Mouse (Mus musculus) layer of hippocampus, postnatal 10 days (tissue): Measurements from ENCODE around the gene Nomo1. TPM values are rescaled to one million over a fixed set of nuclear protein-coding genes. Genes with fewer than 3 reads are reported as not detected.

Experiments
- DNase-seq, 2 experiments: peaks; one replicate each; pipeline ENCODE4 v3.0.0; 2021; ENCODE audit warnings: low spot score in 2 of 2
- total RNA-seq, 2 experiments: library from RNA; stranded (reverse); gene quantifications; 2 replicates each; pipeline ENCODE4 v1.2.3; 2021

Gene Nomo1
- total RNA-seq, 2 experiments from 2014 or later, result 109 to 113 TPM

DNA sequence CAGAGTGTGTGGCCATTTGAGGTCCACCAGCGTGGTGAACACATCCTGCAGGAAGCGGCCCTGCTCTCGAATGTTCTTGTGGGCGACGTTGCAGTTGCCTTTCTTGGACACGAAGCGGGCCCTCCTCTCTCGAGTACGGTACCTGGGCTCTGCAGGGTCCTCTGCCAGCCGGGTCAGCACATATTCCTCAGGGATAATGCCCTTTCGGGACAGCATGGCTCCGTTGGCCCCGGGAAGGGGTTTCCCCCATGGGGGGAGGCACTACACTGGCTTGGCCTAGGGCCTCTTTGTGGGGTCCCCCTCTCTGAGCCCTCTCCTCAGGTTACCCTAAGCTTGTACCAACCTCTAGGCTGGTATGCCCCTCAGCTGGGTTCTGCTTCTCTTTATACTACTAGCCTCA lies 66.2 kb downstream of the Nomo1 start:
- DNase-seq, result peak in 1 of 2 experiments; percentile 28

DNA sequence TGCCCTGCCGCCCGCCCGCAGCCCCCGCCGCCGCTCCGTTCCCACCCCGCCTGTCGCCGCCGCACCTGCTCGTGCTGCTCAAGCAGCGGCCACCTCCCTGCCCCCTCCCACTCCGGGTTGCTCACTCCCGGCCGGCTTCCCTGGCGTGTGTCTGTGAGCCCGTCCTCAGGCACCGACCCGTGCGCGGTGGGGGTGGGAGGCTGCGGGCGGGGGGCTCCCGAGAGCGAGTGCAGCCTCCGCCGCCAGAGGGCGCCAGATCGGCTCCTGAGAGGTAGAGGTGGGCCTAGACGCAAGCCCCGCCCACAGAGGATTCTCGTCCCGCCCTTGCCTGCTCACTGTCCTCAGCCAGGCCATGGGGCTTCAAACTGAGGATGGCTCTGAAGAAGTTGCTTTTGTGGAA lies 67.1 kb downstream of the Nomo1 start, which contains the start of gene Kcnj11:
TSS of gene Kcnj11 (minus strand) at position 202 of the 400 bp plus-strand sequence.
- DNase-seq, result peak; percentile 86 to 90

DNA sequence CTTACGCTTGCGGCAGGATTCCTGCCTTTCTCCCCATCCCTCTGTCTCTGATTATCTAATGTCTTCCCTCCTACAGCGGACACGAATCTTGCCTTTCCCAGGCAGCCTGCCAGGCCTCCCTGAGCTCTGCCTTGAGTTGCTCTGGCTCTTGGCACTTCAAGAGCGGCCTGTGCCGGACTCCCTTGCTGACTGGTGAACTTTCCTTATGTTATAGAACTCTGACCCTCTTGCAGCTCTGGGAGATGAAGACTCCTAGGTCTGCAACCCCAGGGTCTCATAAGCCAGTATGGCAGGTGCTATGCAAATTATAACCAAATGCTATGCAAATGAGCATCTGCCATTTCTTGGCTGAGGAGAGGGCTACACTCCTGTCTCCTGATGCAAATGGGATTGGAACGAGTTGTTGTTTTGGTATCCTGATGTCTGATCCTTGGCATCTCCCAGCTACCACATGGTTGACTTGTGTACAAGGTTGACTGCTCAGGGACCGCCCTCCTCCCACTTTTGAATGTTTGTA lies 69.6 kb downstream of the Nomo1 start:
- peak; percentile 56 to 65 for DNase-seq

DNA sequence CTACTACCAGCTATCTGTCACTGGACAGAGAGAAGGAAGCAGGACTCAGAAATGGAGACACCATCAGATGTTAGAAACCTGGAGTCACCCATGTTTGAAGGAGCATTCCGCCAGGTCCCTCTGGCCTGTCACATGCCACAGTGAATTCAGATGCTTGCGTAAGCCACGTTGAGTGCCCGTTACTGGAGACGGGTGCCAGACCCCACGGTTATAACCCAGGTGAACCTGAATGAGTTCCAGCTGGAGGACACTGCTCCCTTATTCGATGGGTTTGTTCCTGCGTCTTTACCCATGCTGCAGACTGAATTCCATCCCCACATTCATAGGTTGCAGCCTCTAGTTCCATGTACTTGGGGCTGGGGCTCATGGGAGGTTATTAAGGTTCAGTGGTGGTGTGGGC lies 70.3 kb downstream of the Nomo1 start:
- DNase-seq, result no peak

DNA sequence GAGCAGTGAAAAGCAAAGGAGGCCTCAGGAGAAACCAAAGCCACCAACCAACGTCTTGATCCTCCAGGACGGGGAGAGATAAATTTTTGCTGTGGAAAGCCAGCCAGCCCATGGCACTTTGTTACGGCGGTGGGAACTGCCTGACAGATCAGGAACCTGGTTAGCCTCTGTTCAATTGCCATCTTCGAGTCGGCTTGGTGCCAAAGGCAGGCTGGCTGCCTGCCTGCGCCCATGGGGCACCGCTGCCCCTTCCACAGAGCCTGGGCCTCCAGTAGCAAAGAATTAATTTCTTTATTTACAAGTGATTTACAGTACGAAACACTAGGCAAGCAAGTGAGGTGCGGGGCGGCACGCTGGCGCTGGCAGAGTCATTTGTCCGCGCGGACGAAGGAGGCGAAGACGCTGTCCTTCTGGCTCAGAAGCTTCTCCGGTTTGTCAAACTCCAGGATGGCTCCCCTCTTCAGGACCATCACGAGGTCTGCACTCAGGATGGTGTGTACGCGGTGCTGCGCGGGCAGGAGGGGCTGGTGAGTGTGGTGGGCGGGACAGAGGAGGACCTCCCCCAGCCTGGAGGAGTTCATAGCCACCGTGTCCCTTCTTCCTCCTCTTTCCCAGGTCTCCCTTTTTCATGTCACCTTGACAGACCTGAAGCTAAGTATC lies 70.9 kb downstream of the Nomo1 start:
- peak; percentile 63 to 64 for DNase-seq

DNA sequence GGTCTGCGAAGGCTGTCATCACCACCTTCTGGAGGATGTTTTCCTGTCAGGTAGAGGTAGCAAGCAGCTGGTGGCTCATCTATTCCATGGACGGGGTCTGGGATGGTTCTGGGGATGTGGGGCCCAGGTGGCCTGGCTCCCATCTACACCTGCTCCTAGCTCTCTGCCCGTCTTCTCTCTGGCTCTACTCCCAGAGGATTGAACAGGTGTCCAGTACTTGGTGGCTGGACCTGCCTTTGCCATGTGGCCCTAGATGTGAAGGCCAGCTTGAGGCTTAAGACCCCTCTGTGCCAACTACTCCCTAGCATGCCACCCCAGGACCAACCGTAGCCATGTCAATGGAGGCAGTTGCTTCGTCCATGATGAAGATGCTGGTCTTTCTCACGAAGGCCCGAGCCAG lies 72.0 kb downstream of the Nomo1 start:
- DNase-seq, result no peak

DNA sequence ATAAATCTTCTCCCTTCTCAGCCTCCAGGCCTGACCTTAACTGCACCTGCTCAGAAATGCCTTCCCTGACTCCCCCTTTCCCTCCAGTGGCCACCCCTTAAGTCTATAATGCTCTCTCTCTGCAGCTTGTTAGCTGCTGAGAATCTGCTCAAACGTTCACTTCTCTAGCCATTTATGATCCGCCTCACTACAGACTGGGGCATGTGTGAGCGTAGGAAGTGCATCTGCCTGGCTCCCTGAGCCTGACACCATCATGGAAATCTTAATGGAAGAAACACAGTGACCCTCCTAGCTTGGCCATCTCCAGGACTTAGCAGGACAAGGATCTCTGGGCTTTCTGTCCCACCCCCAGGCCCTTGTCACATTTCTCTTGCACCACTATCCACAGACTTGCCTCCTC lies 76.6 kb downstream of the Nomo1 start:
- DNase-seq, result no peak

DNA sequence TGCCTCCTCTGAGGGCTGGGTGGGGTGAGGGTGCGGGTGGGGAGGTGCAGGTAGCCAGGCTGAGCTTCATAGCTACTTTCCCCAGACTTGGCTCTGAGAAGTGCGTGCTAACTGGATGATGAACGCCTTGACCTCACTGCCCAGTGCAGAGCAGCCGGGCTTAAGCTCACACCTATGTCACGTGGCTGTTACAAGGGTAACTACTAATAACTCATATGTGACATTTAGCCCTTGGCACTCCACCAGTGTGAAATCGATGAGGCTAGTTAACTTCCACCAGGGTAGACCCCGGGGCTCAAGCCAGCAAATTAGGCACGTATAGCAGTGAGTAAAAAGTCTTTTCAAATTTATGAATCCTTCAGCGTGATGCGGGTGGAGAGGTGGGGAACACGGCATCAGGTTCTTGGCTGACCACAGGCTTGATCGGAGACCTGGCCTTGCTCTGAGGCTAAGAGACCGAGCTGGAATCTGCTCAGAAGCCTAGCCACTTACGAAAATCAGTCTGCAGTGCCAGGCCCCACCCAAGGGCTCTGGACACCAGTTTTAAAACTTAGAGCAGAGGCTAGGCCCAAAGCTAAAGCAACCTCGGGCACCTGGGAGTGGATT lies 77.8 kb downstream of the Nomo1 start:
- no peak for DNase-seq

DNA sequence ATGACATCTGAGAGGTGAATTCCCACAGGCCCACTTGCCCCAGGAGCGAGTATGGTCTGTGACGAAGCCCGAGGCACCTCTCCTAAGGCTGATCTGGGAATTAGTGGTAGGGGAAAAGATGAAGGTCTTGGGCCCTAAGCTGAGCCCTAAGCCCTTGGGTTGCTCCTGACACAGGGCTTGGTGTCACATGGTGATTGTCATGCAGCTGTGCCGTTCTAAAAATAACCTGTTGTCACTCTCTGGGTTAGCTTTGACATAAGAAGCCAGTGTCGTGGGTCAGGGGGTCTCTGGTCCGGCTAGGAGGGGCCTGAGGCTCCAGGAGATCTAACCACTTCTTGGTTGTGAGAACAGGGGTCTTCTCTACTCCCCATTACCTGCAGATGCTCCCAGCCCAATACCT lies 78.4 kb downstream of the Nomo1 start:
- no peak for DNase-seq

DNA sequence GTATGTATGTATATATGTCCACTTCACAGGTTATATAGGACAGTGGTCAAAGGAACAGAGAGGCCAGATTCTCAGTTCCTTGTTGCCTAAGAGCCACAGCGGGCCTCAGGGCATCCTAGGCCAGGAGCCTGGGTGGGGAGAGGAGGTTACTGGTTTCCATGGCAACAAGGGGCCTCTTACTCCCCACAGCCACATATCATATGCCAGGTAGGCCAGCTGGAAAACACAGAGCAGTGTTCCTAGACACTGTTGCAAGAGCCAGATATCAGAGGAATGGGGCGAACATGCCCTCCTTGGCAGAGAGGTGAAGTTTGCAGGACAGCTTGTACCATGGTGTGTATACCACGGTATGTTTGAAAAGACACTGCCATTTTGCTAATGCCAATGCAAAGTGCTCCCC lies 79.9 kb downstream of the Nomo1 start:
- DNase-seq, result no peak

DNA sequence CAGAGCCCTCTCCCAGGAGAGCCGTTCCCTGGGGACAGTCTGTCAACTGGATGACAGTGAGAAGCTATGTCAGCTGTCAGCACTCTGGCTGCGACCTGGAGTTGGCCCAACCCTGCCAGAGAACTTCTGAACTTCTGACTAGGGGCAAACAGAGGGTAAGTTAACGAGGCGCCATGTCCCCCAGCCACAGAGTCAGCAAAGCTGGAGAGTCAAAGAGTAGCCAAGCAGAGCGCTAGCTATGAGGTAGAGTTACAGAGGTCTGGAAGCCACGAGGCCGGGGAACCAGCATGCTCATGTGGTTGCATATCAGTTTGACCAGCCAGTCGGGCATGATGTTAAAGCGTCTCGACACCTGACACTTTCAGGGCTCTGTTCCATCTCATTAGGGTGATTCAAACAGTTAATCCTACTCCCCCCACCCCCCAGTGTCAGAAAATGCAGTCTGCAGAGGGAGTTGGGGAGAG lies 82.7 kb downstream of the Nomo1 start:
- no peak for DNase-seq

DNA sequence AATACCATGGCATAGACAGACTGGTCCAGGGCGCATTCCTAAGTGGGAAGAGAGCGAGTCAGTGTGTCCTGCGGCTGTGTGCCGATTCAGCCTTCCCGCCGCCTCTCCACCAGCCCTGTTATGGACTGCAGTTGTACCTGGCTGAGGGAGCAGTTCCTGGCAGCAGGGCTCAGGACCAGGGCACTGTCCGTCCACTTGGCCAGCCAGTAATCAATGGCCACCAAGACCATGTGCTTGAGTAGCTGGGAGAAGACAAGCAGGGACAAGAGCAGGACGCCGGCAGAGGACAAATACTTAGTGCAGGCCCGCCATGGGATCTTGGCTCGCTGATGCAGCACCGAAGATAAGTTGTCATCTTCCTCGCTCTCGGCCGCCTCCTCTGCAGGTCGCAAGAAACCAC lies 83.5 kb downstream of the Nomo1 start:
- no peak for DNase-seq

DNA sequence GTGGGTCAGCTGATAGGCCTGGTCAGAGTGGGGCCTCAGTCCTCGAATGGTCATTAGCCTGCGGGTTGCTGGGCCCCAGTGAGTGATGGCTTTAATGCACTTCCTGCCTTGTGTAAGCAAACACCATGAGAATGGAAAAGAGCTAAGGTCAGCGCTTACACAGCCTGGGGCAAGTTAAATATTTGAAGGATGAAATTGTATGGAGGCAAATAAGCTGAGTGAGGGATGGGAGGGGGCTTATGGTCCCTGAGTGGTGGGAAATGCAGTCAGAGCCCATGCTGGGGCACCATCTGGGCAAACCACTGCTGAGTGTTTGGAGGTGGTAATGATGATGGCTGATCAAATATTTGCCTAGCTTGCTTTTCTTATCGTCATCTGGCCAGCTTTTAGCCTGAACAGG lies 89.5 kb downstream of the Nomo1 start:
- no peak for DNase-seq

DNA sequence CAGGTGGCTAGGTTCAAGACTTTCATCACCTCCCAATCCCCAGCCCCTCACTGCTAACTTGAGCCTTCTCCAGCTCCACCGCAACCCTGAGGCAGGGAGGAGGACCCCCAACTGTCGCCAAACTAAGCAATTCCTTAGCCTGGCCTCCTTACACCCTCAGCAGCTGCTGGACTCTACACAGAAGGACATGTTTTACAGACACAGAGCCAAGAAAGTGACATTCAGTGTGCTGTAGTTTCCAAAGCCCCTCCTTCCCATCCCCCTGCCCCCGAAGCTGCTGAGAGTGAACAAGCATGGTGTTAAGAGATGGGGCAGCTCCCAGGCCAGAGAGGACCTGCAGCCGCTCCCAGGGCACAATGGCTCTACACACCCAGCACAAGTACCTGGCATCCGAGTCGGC lies 91.0 kb downstream of the Nomo1 start:
- no peak for DNase-seq

DNA sequence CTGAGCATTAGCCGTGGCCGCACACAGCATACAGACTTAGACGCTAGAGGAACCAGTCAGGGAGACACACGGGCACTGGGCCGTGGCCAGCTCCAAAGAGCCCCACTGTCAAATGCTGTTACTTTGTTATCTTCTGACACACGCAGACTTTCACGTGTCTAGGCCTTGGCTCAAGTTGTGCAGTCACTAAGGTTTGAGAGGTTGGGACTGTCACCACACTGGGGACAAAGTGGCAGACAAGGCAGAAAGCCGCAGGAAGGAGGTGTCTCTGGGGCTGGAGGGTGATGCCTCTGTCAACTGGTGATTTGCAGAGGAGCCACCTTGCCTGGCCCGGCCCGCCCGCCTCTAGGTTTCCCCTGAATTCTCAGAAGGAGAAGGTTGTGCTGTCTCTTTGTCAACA lies 91.8 kb downstream of the Nomo1 start:
- DNase-seq, result no peak

DNA sequence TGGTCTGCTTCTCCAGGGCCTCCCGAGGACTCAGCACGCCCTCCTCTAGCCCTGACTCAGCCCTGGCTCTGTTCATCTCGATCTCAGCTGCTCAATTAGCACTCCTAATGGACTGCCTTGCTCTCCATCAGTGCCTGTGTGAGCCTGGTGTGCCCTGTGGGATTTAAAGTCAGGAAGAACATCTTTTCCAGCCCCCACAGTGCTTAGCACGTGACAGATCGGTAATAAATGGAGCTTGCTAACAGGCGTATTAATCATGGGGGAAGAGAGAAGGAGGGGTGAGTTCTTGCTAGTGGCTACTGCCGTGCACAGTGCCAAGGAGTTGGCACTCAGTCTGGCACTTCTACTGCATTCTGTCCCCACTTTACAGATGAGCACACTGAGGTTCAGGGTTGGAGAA lies 94.7 kb downstream of the Nomo1 start:
- no peak for DNase-seq

DNA sequence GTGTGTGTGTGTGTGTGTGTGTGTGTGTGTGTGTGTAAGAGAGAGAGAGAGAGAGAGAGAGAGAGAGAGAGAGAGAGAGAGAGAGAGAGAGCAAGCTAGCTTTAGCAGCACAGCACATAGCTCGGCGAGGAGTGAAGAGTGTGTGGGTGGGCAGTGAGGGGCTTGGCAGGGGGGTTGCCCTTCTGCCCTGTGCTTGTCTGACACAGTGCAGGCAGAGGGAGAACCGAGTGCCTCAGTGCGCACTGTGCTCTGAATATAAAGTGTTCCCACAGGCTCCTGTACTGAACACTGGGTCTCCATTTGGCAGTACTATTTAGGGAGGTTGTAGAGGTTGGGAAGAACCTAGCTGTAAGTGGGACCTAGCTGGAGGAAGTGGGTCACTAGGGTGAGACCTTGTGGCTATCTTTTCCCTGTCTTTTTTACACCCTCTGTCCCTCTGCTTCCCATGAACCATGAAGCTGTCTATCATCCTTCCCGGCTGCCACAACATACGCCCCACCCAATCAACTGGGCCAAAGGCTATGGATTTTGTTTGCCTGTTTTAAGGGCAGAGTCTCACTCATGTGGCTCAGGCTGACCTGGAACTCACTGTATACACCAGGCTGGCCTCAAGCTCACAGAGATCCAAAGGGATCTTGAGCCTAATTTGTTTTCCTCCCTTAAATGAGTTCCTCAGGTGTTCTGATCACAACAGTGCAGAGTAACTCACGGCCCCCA lies 96.1 kb downstream of the Nomo1 start:
- DNase-seq, result no peak

DNA sequence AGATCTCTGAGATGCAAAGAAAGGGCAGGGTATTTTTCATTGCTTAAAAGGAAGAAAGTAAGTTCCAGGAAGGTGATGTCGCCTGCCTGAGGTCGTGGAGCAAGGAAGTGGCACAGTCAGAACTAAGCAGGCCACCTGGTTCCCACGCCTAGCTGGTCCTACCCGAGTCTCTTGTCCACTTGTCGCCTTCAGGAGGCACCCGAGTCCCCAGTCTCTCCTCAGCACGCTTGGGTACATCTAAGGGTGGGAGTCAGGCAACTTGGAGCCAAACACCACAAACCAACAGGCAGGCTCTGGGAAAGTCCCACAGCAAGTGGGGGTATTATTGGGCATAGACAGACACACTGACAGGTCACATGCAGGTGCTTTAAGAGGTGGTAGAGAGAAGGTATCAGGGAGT lies 97.2 kb downstream of the Nomo1 start:
- DNase-seq, result no peak

DNA sequence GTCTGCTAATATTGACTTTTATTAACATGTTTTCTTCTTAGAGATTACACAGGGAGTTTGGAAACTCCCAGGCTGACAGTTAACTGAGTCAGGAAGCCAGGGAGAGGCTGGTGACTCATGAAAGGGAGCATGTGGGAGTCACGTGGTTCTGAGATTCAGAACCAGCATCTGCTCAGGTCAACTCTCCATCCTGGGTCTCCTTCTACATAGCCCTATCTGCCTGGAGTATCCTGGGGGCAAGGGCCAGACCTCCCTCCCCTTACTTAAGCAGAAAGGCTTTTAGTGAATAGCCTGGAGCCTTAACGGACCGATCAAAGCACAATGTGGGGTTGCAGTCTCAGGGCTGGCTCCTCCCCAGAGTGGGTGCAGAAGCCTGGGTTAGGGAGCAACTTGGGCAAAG lies 97.8 kb downstream of the Nomo1 start:
- DNase-seq, result no peak

DNA sequence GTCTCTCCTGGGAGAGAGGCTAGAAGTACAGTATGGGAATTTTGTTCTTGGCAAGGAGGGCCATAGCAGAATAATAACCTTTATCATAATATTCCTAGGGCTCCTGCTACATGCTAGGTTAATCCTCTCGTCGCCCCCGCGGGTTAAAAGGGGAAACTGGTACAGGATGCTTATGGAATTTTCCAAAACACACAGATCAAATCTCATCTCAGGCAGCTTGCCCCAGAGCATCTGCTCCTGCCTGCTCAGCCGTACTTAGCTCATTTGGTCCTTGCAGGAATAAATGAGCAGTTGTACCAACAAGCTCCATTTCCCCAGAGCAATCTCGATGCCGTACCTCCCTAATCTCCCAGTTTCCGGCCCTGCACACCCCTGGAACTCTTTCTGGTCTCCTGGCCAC lies 98.3 kb downstream of the Nomo1 start:
- peak in 1 of 2 experiments; percentile 33 for DNase-seq

DNA sequence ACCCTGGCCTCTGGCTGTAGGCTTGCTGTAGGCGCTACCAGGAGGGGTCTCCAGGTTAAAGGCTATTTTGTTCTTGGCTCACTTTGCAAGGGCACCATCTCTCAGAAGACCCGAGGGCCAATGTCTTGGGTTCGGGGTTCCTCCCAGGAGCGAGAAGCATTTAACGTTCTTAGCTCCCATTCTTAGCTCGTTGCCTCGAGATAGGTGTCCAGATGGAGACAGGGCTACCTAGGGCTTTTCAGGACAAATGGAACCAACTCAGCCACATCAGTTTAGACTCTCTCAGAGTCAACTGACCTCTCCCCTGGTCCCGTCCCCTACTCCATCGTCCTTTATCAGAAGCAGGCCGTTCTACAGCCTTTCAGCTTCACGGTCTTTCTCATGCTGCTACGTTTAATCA lies 98.7 kb downstream of the Nomo1 start:
- no peak for DNase-seq
